Mouse (Mus musculus): ENCODE measurements around the gene Spag6. TPM values are rescaled to one million over a fixed set of nuclear protein-coding genes. Genes with fewer than 3 reads are reported as not detected.
A peak's percentile ranks its signal among the peaks of the same experiment; 100 is the strongest.

Gene Spag6
- total RNA-seq, 2 experiments from 2014 or later: 0.62 TPM; not detected in 1

DNA sequence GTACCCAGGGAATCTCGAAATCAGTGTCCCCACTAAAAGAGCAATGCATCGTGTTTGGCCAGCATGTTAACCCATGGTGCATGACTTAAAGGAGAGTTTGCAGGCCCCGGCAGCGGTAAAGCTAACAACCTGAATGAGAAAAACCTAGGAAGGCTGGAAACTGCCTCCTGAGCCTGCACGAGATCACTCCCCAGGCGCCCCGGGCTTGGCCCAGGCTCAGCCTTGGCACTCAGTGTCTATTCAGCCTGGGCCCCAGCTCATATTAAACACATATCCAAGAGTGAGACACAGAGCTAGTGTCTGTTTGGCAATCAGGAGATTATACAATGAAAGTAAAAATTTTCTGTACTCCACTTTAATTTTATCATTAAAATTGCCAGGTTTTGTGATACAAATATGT lies 87.5 kb downstream of the Spag6 start:
- DNase-seq: peak; percentile 32
- intact Hi-C loops (cut with DNase I; ENCODE audit: low total_unique reads): no loop called here

DNA sequence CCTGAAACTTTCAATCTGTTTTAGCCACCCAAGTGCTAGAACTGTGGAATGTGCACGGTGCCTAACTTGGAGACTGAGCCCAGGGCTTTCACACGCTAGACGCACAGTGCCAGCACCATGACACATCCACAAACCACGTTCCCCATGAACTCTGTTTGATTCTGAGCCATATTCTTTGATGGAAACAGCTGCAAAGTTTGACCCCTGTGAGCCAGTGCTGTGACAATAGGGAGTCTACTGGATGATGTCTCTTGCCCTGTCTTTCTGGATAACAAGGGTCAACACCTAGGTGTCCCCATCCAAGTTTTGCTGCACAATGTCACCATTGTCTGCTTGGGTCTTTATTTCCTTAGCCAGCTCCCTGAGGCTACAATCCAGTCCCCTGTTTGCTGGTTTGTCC lies 100.4 kb downstream of the Spag6 start:
- intact Hi-C loops (cut with DNase I; ENCODE audit: low total_unique reads): no loop called here
- no peak for DNase-seq

DNA sequence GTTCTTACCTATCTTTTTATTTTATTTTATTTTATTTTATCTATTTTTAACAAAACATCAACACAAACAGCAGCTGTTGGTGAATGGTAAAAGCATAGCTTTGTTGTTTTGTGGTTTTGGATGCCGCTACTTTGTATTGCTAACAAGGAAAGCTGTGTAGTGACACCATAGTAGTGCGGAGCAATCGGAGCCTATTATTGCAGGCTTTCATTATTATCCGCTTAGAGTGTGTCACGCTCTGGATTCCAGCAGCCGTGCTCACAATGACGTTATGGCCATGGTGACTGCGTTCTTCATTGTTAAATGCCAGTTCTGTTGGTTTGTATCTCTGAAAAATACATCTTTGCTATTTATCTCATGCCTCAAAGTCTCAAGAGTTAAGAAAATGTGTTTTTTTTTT lies 103.9 kb downstream of the Spag6 start:
- intact Hi-C loops (cut with DNase I; ENCODE audit: low total_unique reads): no loop called here
- no peak for DNase-seq

DNA sequence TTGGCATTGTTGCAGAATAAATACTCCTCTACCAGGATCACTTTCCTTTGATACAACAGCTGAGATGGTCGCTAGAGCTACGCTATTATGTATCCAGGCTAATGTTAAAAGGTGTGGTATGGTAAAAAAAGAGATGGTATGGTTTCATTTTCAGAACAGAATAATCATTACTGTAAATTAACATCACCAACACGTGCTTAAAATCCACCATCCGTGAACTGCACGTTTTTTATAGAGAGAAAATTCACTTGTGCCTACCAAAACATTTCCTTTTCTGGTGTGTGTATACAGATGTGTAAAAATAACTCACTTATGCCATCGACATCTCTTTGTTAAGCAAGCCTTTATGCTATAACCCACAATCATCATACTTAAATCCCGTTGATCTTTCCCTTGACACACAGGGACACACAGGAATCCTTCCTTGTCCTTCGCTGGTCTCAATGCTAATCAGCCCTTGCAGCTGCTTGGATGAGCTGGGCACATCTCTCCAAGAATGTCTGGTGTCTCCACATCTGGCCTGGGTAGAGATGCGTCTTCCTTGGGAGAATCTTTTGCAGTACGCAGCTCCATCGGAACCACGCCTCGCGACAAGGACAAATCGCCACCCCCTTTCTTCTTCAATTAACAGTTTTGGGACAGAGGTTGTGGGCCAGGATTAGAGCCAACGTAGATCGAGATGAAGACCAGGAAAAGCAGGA lies 105.6 kb downstream of the Spag6 start:
- intact Hi-C loops (cut with DNase I; ENCODE audit: low total_unique reads): no loop called here
- no peak for DNase-seq

Other genes starting within 250 kb of the Spag6 start
- gene Commd3, start 21.6 kb upstream of the Spag6 start, total RNA-seq (2021): 100 to 1,000 TPM in 1 of 2 experiments, 10 to 100 TPM in 1; 96.1 to 104 TPM
- gene Bmi1, start 17.0 kb upstream of the Spag6 start, total RNA-seq (2021): 10 to 100 TPM; 25.9 to 28.9 TPM

Measured in gastrocnemius, postnatal 14 days (tissue).